Mouse (Mus musculus) intestine, embryonic 14.5 days (tissue): ENCODE measurements at regions not wholly inside any gene's neighbourhood (a gene's known extent, or its start where the extent isn't known, plus 50 kb on each side); places are given as distances from the start of the nearest gene placed in this dataset.

Experiments used
- ATAC-seq: fragments of 200-750 bp; cut with Nextera tagmentation; replicated peaks from 2 replicates; pipeline ENCODE4 v1.8.0; 2017; ENCODE audit warnings: low read depth, moderate number of reproducible peaks, moderate TSS enrichment, moderate library complexity; ENCODE audit not compliant: low FRiP score, low TSS enrichment
- DNase-seq: peaks from one replicate; pipeline ENCODE4 v3.0.0-alpha.2; 2018; ENCODE audit warnings: low spot score
- H3K27ac ChIP-seq: fragments of 300-500 bp; sonication (generic); 2 replicates; pipeline ENCODE4 v1.5.1; 2014; ENCODE audit warnings: low read depth, mild to moderate bottlenecking, control low read depth
- H3K27me3 ChIP-seq: fragments of 300-500 bp; sonication (generic); replicated peaks from 2 replicates; pipeline ENCODE4 v1.6.1; 2014; ENCODE audit warnings: low read length, control low read depth; ENCODE audit not compliant: control insufficient read depth, insufficient read depth
- H3K36me3 ChIP-seq: fragments of 300-500 bp; sonication (generic); 2 replicates; pipeline ENCODE4 v1.6.1; 2014; ENCODE audit warnings: low read length, control low read depth; ENCODE audit not compliant: control insufficient read depth, insufficient read depth
- H3K4me1 ChIP-seq: fragments of 300-500 bp; sonication (generic); replicated peaks from 2 replicates; pipeline ENCODE4 v1.6.1; 2014; ENCODE audit warnings: low read length, control low read depth, mixed read lengths; ENCODE audit not compliant: control insufficient read depth, insufficient read depth
- H3K4me2 ChIP-seq: fragments of 300-500 bp; sonication (generic); 2 replicates; pipeline ENCODE4 v1.6.1; 2014; ENCODE audit warnings: low read length
- H3K4me3 ChIP-seq: fragments of 300-500 bp; sonication (generic); 2 replicates; pipeline ENCODE4 v1.5.1; 2014; ENCODE audit warnings: low read depth, low read length, control low read depth, mixed read lengths
- H3K9ac ChIP-seq: fragments of 300-500 bp; sonication (generic); 2 replicates; pipeline ENCODE4 v1.6.1; 2014; ENCODE audit warnings: mild to moderate bottlenecking, low read length
- H3K9me3 ChIP-seq: fragments of 300-500 bp; sonication (generic); 2 replicates; pipeline ENCODE4 v1.6.1; 2016; ENCODE audit warnings: low read length, control low read depth; ENCODE audit not compliant: control insufficient read depth
- WGBS: fragments of 180-500 bp; shearing (Covaris S2); extraction: QIAGEN DNeasy Blood & Tissue Kit; methylation state at CpG from one replicate; pipeline ENCODE4 v1.1.7; 2014; 5-methylcytosine and 5-hydroxymethylcytosine counted together

DNA sequence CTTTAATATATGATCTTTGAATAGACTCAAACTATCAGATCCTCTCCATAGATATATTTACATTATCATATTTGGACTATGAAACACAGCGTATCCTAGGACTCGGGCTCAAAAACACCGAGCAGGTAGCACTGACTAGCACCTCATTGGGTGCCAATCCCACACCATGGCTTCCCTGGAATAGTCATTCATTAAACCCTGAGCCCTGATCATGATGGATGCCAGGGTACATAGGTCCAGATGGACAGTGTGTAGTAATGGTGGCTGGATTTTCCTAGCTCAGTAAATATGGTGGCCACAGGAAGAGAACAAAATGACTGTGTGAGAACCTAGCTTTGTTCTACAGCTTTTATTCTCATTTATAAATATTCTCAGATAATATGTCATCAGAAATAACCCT lies 390.1 kb upstream of the Nr2f2 start:
- Histone ChIP-seq H3K4me2 (no peak overlapping the region), H3K9ac (no peak overlapping the region), H3K27ac (no peak overlapping the region), H3K4me1 (no peaks in the 10 kb centered on the region), H3K4me3 (no peak overlapping the region), H3K36me3 (no peaks in the 10 kb centered on the region), H3K27me3 (no peaks in the 10 kb centered on the region), H3K9me3 (peaks cover 3% of the 10 kb centered on the region)
- DNase-seq (no peak), ATAC-seq (no peak)
- 90% methylated on average over 3 of the region's 3 CpGs for WGBS

DNA sequence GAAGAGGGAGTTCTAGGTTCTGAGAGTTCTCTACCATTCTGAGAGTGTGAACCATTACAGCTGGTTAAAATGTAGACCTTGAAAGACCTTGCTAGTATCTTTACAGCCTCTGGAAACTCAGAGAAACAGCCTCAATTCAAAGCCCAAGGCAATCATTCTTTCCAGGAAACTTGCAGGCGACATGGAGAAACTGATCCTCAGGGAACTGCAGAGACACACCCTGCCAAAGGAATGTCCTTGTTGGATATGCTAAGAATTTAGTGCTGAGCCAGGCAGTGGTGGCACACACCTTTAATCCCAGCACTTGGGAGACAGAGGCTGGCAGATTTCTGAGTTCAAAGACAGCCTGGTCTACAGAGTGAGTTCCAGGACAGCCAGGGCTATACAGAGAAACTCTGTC lies 388.3 kb upstream of the Nr2f2 start:
- Histone ChIP-seq H3K9ac (no peak overlapping the region), H3K4me3 (no peak overlapping the region), H3K4me1 (no peaks in the 10 kb centered on the region), H3K27ac (no peak overlapping the region), H3K27me3 (no peaks in the 10 kb centered on the region), H3K9me3 (peaks cover 3% of the 10 kb centered on the region), H3K4me2 (no peak overlapping the region), H3K36me3 (no peaks in the 10 kb centered on the region)
- DNase-seq (no peak), ATAC-seq (no peak)
- WGBS: 74% methylated on average over 1 of the region's 1 CpGs

- Histone ChIP-seq H3K9me3 (peaks cover 3% of the 10 kb centered on the region), H3K4me1 (no peaks in the 10 kb centered on the region), H3K36me3 (no peaks in the 10 kb centered on the region), H3K27me3 (no peaks in the 10 kb centered on the region), H3K4me2 (no peak overlapping the region), H3K9ac (no peak overlapping the region), H3K27ac (no peak overlapping the region), H3K4me3 (no peak overlapping the region)
- no peak for DNase-seq
- WGBS: 90% methylated on average over 12 of the region's 12 CpGs
- ATAC-seq: no peak
Observed at GRCm38 (mm10) chr7:70752802-70753218, 386.3 kb upstream of the Nr2f2 start.

DNA sequence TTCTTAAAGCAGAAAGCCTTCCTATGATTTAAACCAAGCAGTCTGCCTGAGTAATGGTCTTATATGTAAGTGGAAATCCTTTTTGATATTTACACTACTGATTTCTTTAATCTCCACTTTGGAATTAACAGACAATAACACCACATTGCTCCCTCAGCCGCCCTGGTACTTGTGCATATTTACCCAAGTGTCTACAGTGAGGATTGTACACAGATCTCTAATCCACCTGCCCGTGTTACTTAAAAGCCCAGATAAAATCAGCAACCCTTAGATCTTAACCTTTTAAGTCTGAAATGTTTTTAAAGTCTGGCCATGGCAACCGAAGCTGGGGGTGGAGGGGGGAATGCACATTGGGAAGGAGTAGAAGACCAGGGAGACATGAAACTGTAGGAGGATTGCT lies 382.3 kb upstream of the Nr2f2 start:
- Histone ChIP-seq H3K27me3 (no peaks in the 10 kb centered on the region), H3K9me3 (no peaks in the 10 kb centered on the region), H3K36me3 (no peaks in the 10 kb centered on the region), H3K27ac (no peak overlapping the region), H3K4me1 (no peaks in the 10 kb centered on the region), H3K9ac (no peak overlapping the region), H3K4me3 (no peak overlapping the region), H3K4me2 (no peak overlapping the region)
- ATAC-seq: no peak
- WGBS: 25% methylated on average over 3 of the region's 3 CpGs
- no peak for DNase-seq

DNA sequence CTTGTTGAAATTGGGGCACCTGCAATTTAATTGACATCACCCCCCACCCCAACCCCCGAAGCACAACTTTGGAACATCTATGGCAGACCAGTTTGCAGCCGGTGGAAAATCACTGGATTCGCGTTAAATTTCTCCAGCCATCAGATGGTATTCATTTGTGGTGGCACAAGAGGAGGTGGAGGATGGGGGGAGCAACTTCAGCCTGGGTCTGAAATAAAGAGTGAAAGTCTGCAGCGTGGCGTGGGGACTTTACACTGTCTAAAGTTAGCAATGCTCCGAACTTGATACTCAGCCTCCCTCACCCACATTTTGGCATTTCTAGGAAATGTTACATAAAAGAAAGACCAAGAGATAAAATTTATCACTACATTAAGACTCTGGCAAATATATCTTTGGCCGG lies 381.8 kb upstream of the Nr2f2 start:
- DNase-seq (no peak), ATAC-seq (no peak)
- Histone ChIP-seq H3K36me3 (no peaks in the 10 kb centered on the region), H3K4me2 (no peak overlapping the region), H3K4me1 (no peaks in the 10 kb centered on the region), H3K27ac (no peak overlapping the region), H3K4me3 (no peak overlapping the region), H3K27me3 (no peaks in the 10 kb centered on the region), H3K9ac (no peak overlapping the region), H3K9me3 (no peaks in the 10 kb centered on the region)
- WGBS: 77% methylated on average over 8 of the region's 8 CpGs

GRCm38 (mm10) chr7:70744296-70744695 lies 377.8 kb upstream of the Nr2f2 start:
- Histone ChIP-seq H3K27me3 (no peaks in the 10 kb centered on the region), H3K4me1 (no peaks in the 10 kb centered on the region), H3K27ac (no peak overlapping the region), H3K4me2 (no peak overlapping the region), H3K36me3 (no peaks in the 10 kb centered on the region), H3K4me3 (no peak overlapping the region), H3K9me3 (no peaks in the 10 kb centered on the region), H3K9ac (no peak overlapping the region)
- DNase-seq (no peak), ATAC-seq (no peak)
- WGBS: 62% methylated on average over 18 of the region's 18 CpGs

DNA sequence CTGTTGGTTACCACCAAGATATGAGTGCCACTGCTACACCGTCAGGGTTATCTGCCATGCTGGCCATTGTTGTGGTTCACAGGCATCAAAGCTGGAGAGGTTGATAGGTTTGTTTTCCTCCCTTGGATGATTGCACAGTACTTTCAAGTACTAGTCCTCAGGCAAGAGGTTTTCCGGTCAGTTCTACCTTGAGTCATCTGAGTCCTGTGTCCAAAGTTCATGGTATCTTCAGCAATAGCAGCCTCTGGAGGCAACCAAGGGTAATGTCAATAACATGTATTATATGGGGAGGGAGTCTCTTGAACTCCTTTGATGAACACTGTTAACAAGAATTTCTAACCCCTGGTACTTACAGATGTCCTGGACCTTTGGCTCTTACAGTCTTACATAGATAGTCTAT lies 369.1 kb upstream of the Nr2f2 start:
- WGBS: 91% methylated on average over 2 of the region's 2 CpGs
- ATAC-seq (no peak), DNase-seq (no peak)
- Histone ChIP-seq H3K4me2 (no peak overlapping the region), H3K27ac (no peak overlapping the region), H3K4me1 (no peaks in the 10 kb centered on the region), H3K9me3 (no peaks in the 10 kb centered on the region), H3K9ac (no peak overlapping the region), H3K36me3 (no peaks in the 10 kb centered on the region), H3K4me3 (no peak overlapping the region), H3K27me3 (no peaks in the 10 kb centered on the region)

DNA sequence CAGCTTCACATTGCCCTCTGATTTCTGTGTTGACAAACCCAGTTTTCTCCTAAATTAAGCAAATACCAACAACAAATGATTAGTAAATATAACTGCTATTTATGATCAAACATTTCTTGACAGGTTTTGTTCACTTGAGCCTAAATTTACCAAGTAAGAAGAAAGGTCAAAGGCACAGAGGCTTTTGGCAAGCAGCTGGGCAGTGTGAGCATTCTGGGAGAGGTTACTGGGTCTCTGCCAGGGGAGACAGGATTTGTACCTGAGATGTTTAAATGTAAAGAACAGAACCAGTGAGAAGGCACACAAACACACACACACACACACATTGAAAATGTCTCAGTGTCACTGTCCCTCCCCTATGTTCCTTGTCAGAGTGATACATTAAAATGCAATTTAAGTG lies 367.0 kb upstream of the Nr2f2 start:
- Histone ChIP-seq H3K9me3 (no peaks in the 10 kb centered on the region), H3K4me2 (no peak overlapping the region), H3K36me3 (no peaks in the 10 kb centered on the region), H3K4me3 (no peak overlapping the region), H3K9ac (no peak overlapping the region), H3K4me1 (no peaks in the 10 kb centered on the region), H3K27me3 (no peaks in the 10 kb centered on the region), H3K27ac (no peak overlapping the region)
- no peak for DNase-seq
- no peak for ATAC-seq

DNA sequence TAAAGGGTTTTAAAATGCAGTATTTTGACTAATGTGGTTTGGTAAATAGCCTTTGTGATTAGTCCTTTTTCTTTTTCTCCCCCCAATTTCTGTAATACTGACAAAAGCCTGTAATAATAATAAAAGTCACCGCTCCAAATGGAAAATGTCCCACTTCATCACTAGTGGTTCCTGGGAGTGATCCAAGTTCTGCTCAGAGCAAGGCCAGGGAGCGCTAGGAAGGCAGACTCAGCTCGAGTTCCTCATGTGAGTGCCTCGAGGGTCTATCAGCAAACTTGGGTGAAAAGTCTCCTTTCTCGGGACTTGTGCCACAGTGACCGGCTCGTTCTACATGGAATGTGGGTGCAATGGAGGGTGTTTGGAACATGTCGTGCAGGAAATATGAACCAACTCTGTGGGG lies 363.4 kb upstream of the Nr2f2 start:
- WGBS: 77% methylated on average over 8 of the region's 8 CpGs
- ATAC-seq: no peak
- no peaks in the 10 kb centered on the region for H3K36me3 ChIP-seq
- H3K4me3 ChIP-seq: no peak overlapping the region
- no peak overlapping the region for H3K27ac ChIP-seq
- H3K4me1 ChIP-seq: no peaks in the 10 kb centered on the region
- no peak for DNase-seq
- no peak overlapping the region for H3K4me2 ChIP-seq
- H3K27me3 ChIP-seq: no peaks in the 10 kb centered on the region
- no peak overlapping the region for H3K9ac ChIP-seq
- no peaks in the 10 kb centered on the region for H3K9me3 ChIP-seq
